Mouse (Mus musculus) spleen, adult 2 months (tissue): ENCODE results near the gene Syt14.

Source experiments
- CTCF ChIP-seq: fragments of 200-500 bp; IDR thresholded peaks from 2 replicates; pipeline ENCODE4 v1.5.1; 2011; ENCODE audit warnings: mild to moderate bottlenecking, inconsistent platforms; ENCODE audit not compliant: insufficient read depth, insufficient read length, insufficient replicate concordance; ENCODE audit errors: extremely low read depth
- POLR2A ChIP-seq: fragments of 200-500 bp; IDR thresholded peaks from 2 replicates; pipeline ENCODE4 v1.6.1; 2011; ENCODE audit warnings: low read depth, low read length, inconsistent platforms

- TF ChIP-seq CTCF (no peak), POLR2A (no peak)
These were observed 156.4 kb downstream of the Syt14 start for GRCm38 (mm10) chr1:192879086-192879580.
